Mouse (Mus musculus) adrenal gland, adult 18-20 months (tissue): ENCODE measurements around the gene Sh3rf3. TPM values are rescaled to one million over a fixed set of nuclear protein-coding genes. Genes with fewer than 3 reads are reported as not detected.
"Not testable (repeated sequence)": the region's sequence is repeated elsewhere in the genome, so short reads cannot be mapped to it uniquely, and the experiment has no call there.

Experiments
- DNase-seq, 2 experiments: peaks; one replicate each; pipeline ENCODE4 v3.0.0; 2021 to 2022; ENCODE audit warnings: low spot score in 2 of 2
- total RNA-seq, 2 experiments: library from RNA; stranded (reverse); gene quantifications; 1 replicate in 1 of 2; 2 replicates in 1 of 2; pipeline ENCODE4 v1.2.3; 2021

Sh3rf3 gene
- total RNA-seq, 2 experiments from 2014 or later = 0.80 to 0.99 TPM

- no peak for DNase-seq
These were observed 278.8 kb downstream of the Sh3rf3 start for GRCm38 (mm10) chr10:59091988-59092387.

GRCm38 (mm10) chr10:59103076-59103475 is 289.9 kb downstream of the Sh3rf3 start:
- not testable (repeated sequence) for DNase-seq

GRCm38 (mm10) chr10:59104683-59105082 is 291.5 kb downstream of the Sh3rf3 start:
- no peak for DNase-seq

DNA sequence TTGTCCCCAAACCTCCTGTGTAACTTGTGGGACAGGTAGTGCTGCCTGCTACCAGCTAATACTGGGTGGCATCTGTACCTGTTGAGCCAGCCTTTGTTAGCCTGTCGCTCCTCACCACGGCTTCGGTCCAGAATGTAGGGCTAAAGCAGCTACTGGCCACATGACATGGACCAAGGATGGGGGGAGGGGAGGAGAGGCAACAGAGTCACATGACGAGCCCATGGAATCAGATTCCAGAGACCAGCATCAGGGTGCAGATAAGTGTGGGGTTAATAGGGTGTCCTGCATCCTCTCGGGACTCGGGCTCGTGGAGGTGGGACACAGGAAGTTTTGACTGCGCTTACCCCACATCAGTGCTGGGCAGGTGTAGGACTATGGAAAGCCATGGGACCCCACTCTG is 292.7 kb downstream of the Sh3rf3 start:
- DNase-seq = no peak

- no peak for DNase-seq
These were observed 293.5 kb downstream of the Sh3rf3 start for GRCm38 (mm10) chr10:59106644-59107043.

DNA sequence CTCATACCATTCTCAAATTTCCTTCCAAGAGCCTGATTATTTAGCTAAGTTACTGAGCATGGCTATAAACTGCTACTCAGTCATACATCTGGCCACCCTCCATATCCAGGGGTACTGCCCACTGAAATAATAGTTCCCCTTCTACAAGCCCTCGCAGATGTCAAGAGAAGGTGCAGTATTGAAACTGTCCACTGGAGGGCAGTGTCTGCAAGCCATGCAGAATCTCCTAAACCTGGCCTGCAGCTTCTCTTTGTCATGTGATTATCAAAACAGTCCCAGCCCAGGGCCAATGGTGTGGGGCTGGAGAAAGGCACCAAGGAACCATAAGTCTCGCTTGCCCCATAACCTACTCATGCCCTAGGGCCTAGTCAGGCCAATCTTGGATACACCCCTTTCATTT is 295.9 kb downstream of the Sh3rf3 start:
- DNase-seq = peak; percentile 66 to 69

DNA sequence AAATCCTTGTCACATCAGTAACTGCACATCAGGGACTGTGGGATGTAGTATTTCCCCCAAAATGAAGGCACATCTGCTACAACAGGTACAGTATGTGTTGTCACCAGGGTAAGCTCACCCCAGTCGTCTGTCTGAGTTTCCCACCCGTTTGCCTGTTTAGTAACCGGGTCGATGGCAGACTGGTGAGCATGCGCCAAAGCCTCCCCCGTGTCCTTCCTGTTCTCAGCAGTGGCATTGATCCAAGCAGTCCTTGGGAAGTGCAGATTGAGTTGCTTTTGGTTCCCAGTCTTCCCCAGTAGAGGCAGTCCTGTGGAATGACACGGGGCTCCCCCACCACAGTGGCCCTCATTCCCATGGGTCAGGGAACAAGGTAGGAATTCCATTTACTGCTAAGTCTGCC is 297.2 kb downstream of the Sh3rf3 start:
- no peak for DNase-seq

DNA sequence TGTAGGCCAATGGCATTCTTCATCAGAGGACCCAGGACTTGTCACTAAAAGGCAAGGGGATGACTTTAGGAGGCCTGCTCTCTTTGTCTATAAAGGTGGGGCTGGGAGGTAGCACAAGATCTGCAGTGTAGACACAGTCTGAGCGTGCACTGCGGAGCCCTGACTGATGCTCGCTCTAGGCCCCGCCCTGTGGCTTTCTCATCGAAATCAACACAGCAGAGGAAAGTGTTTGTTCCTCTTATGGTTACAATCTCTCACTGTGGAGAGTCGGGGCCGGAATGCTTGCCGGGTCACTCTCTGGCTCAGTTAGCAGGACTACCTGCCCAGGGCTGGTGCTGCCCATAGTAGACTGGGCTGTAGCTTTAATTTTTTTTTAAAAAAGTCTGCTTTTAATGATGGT is 299.6 kb downstream of the Sh3rf3 start:
- no peak for DNase-seq

- no peak for DNase-seq
These were observed 300.2 kb downstream of the Sh3rf3 start for GRCm38 (mm10) chr10:59113386-59113785.

DNA sequence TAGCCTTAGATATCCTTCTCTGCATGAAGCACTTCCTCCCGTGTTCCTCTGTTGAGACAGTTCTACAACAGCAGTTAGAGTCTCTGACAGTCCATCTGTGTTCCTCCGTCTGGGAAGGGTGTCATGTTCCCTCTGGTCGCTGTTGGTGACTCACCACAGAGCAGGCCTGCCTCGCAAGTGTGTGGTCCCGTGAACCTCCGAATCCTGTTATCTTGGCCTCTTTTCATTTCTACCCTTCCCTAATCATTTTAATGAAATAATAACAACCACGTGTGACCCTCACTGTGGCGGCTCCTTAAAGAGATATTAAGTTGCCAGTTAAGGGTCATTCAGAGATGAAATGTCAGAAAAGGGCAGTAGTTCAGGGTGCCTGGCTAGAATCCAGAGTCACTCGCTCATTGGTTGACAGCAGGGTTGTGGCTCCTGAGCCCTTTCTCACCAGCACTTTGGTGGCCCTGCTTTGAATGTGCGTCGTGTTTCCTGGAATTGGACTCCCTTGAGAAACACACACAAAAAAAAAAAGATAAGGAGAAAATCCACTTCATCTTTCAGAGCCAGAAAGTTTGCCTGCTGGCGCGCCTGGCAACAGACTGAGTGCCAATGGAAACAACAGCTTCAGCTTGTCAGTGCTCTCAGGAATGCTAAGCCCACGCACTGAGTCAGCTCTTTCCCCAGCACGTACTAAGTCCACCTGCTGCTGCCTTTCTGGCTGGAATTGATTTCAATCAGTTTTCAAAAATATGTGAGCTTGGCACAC is 301.6 kb downstream of the Sh3rf3 start:
- DNase-seq = peak; percentile 22 to 31

- DNase-seq = no peak
These were observed 302.5 kb downstream of the Sh3rf3 start for GRCm38 (mm10) chr10:59115691-59116090.

- no peak for DNase-seq
These were observed 303.2 kb downstream of the Sh3rf3 start for GRCm38 (mm10) chr10:59116331-59116730.

DNA sequence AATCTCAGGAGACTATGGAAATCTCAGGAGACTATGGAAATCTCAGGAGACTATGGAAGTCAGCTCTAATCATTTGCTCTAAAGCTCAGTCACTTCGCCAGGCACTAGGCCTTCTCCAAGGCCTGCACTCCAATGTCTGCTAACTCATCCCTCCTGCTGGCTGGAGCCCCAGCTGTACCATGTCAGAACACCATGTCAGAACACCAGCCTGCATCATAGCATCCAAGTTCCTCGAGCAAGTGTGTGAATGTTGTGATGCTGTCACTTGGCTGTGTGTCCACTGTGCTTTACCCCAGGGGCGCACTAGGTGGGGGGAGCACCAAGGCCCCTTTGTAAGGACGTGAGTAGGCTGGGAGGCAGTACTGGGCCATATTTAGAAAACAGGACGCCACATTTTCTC is 304.4 kb downstream of the Sh3rf3 start:
- no peak for DNase-seq

GRCm38 (mm10) chr10:59119001-59119400 is 305.8 kb downstream of the Sh3rf3 start:
- peak in 1 of 2 experiments; percentile 12 for DNase-seq

GRCm38 (mm10) chr10:59119811-59120210 is 306.7 kb downstream of the Sh3rf3 start:
- no peak for DNase-seq

DNA sequence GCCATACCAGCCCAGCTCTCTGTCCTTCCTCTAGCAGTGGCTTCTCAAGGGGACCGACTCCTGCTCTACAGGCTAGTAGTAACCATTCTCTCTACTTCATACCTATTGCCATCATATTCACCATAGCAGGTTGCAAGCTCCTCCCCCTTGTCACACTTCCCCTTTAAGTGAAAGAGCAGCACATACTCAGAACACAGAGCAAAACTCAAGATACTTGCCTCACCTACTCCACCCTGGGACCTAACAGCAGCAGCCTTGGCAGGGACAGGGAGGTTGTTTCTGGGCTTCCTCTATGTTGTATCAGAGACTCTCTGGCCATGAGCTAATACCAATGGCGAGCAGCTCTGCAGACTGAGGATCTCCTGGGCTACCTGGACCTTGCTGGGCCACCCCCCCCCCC is 312.3 kb downstream of the Sh3rf3 start:
- DNase-seq = no peak

- no peak for DNase-seq
These were observed 314.5 kb downstream of the Sh3rf3 start for GRCm38 (mm10) chr10:59127637-59128036.

DNA sequence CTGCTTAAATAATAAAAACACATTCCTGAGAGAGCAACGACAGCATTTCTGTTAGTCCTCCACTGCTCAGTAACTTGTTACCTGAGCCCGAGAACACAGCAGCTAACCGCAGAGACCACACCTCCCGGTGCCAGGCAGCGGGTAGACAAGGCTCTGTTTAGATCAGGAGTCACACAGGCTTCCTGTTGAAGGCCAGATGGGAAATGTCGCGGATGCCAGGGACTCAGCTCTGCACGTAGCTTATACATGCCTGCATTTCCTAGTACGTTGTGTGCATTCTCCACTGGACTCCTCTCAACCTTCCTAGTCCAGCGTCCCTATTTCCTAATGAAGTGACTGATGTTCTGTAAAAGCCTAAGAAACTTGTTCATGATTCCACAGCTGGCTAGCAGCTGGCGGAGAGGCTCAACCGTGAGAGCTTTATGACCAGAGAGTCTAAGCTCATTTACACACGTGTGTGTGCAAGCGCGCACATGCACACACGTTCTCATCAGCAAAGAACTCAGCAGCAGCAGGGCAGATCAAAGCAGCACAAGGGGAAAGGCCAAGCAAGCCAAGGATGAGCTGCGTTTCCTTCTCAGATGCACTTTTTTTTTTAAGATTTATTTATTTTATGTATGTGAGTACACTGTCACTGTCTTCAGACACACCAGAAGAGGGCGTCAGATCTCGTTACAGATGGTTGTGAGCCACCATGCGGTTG is 318.9 kb downstream of the Sh3rf3 start:
- no peak for DNase-seq

DNA sequence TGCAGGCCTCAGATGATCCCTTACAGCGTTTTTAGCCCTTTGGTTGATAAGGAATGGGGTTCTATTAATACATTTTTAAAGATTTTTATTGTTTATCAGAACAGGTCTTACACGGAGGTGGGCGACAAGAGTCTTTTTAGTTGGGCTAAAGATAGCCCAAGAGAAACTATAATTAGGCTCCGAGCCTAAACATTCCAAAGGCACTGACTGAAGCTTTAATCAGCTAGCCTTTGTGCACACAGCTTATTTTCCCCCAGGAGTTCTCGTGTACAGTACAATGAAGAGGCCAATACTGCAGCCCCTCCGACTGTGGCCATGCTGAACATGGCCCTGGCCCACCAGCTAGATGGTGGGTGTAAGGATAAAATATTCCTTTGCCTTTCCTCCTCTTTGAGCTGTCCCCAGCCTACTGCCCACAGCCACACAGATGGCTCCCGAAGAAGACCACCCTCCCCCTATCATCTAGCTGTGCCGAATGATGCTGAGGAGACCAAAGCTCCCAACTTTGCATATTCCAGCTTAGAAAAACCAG is 320.4 kb downstream of the Sh3rf3 start:
- no peak for DNase-seq

GRCm38 (mm10) chr10:59149956-59150383 is 336.8 kb downstream of the Sh3rf3 start:
- DNase-seq = peak in 1 of 2 experiments; percentile 18

DNA sequence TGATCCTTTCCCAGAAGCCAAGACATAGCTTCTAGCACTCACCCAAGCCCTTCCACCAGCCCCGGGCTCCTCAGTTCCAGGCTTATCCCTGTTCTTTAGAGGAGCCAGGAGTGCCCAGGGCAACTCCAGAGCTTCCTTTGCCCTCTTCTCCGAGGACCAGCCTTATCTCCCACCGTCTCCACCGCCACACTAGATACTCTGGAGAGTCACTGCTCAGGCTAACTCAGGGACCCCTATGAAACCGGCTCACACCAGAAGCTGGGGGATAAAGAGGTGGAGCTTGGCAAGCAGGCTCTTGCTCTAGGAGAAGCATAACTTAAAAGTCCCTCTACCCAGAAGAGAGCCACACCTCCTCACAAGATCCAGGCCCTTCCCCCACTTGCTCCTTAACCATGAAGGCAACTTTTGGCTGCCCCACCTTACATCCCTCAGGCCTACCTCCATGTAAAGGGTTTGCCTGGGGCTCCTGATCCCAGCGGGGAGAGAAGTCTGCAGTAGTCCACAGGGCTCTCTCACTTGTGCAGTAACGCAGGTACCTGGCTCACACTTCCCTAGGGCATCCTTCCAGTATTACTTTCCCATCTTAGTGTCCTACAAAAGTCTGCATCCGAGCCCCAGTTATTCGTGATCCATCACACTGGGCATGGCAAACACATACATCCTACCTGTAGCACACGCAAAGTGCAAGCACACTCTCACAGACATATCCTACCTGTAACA is 337.9 kb downstream of the Sh3rf3 start:
- no peak for DNase-seq
